Mouse (Mus musculus): ENCODE measurements around the gene Mrgprb8. TPM values are rescaled to one million over a fixed set of nuclear protein-coding genes. Genes with fewer than 3 reads are reported as not detected.
"Not testable (repeated sequence)": the region's sequence is repeated elsewhere in the genome, so short reads cannot be mapped to it uniquely, and the experiment has no call there.

Gene Mrgprb8
- total RNA-seq (2021): not detected
- long read RNA-seq, experiment 1: 0 reads
- long read RNA-seq, experiment 2: 0 reads

DNA sequence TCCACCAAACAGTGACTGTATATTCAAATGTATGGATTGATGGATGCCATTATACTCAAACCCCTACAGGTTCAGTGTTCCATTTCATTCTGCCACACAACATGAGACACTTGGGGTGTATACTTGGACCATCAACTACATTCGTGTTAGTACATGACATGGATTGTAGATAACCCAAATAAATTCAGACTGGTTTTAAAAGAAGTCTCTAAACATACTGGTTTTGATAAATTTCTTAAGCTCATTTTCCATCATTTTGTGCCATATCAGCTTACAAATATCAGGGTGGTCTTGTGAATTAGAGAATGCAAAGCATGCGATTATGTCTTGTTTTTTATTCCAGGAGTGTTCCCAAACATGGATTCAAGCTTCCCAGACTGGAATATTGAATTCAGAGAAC, at the start of gene Mrgprb8:
TSS of gene Mrgprb8 (plus strand) at position 301 of the 400 bp plus-strand sequence.
- no peak for DNase-seq (ENCODE audit: low spot score in 2 of 2)
- intact Hi-C loops (cut with DNase I): no loop called here

DNA sequence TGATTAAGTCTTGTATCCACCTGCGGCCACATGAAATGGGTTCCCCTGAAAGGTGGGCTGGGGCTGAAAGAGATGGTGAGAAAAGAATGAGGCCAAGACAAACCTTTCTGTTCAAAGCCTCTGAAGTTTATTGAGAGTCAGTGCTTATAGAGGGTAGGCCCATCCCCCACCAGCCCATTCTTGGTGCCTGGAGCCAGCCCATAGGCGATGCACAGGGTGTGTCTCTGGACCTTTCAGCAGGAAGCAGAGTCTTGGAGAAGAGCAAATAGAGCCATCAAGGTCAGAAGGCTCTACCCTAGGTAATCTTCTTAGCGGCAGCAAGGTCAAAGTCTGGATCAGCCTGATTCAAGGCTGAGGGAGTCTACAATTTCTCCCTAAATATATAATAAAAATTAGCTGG, 47.6 kb downstream of the Mrgprb8 start:
- DNase-seq (ENCODE audit: low spot score in 2 of 2); intact Hi-C loops (cut with DNase I): not testable (repeated sequence)

DNA sequence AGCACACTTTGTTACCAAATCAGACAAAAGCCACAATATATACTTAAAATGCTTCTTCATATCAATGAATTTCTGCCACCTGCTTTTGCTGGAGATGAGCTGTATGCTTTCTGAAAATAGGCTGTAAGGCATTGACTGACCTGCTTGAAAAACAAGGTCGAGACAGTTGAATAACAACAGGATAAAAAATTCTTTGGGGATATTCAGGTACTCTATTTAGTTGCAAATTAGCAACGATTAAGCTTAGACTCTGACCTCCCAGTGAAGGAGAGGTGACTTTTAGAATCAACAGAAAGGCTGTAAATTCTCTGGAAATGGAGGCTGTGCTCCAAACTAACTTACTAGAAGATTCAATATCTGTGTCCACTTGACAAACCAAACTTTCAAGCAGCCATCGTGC, 48.3 kb downstream of the Mrgprb8 start:
- no peak for DNase-seq (ENCODE audit: low spot score in 2 of 2)
- intact Hi-C loops (cut with DNase I): no loop called here

Other genes starting within 250 kb of the Mrgprb8 start
- not detected for gene Mrgprb5, start 219.5 kb upstream of the Mrgprb8 start, total RNA-seq (2021)
- gene Mrgprb4, start 189.2 kb upstream of the Mrgprb8 start, total RNA-seq (2021): not detected
- not detected for gene Mrgprb1, start 67.8 kb downstream of the Mrgprb8 start, total RNA-seq (2021)
- not detected for gene Mrgprx2, start 110.8 kb downstream of the Mrgprb8 start, total RNA-seq (2021)
- gene Mrgprb2, start 169.6 kb downstream of the Mrgprb8 start, total RNA-seq (2021): not detected

Measured in left cerebral cortex, postnatal 14 days (tissue).